Mouse (Mus musculus) c-Kit-positive CD71-positive TER-119-positive erythroid progenitor cells, embryonic 14.5 days (primary cell): ENCODE measurements at regions not wholly inside any gene's neighbourhood (a gene's known extent, or its start where the extent isn't known, plus 50 kb on each side); places are given as distances from the start of the nearest gene placed in this dataset.

Source experiments
- DNase-seq: peaks from one replicate; pipeline ENCODE4 v3.0.0-alpha.2; 2013; ENCODE audit warnings: low spot score

- DNase-seq: no peak
These were observed 251.5 kb upstream of the Kcnj16 start for GRCm38 (mm10) chr11:110716369-110716768.

- no peak for DNase-seq
These were observed 245.1 kb upstream of the Kcnj16 start for GRCm38 (mm10) chr11:110722701-110723100.

GRCm38 (mm10) chr11:110723971-110724370, 243.9 kb upstream of the Kcnj16 start:
- no peak for DNase-seq

GRCm38 (mm10) chr11:110727357-110727961, 240.4 kb upstream of the Kcnj16 start:
- DNase-seq: no peak

- no peak for DNase-seq
These were observed 236.3 kb upstream of the Kcnj16 start for GRCm38 (mm10) chr11:110731510-110731909.

- no peak for DNase-seq
These were observed 193.7 kb upstream of the Kcnj16 start for GRCm38 (mm10) chr11:110774128-110774527.

- no peak for DNase-seq
These were observed 186.1 kb upstream of the Kcnj16 start for GRCm38 (mm10) chr11:110781492-110782276.

- no peak for DNase-seq
These were observed 178.3 kb upstream of the Kcnj16 start for GRCm38 (mm10) chr11:110789537-110789936.

GRCm38 (mm10) chr11:110799887-110800578, 167.8 kb upstream of the Kcnj16 start:
- no peak for DNase-seq

- no peak for DNase-seq
These were observed 165.8 kb upstream of the Kcnj16 start for GRCm38 (mm10) chr11:110802013-110802412.

- DNase-seq: no peak
These were observed 163.8 kb upstream of the Kcnj16 start for GRCm38 (mm10) chr11:110804079-110804478.

- no peak for DNase-seq
These were observed 154.7 kb upstream of the Kcnj16 start for GRCm38 (mm10) chr11:110813137-110813536.

- DNase-seq: no peak
These were observed 153.1 kb upstream of the Kcnj16 start for GRCm38 (mm10) chr11:110814732-110815131.

GRCm38 (mm10) chr11:110815206-110815605, 152.6 kb upstream of the Kcnj16 start:
- no peak for DNase-seq

- DNase-seq: no peak
These were observed 139.2 kb upstream of the Kcnj16 start for GRCm38 (mm10) chr11:110828584-110828983.

- peak; percentile 8 for DNase-seq
These were observed 131.1 kb upstream of the Kcnj16 start for GRCm38 (mm10) chr11:110836688-110837087.

GRCm38 (mm10) chr11:110839316-110839715, 128.5 kb upstream of the Kcnj16 start:
- no peak for DNase-seq

GRCm38 (mm10) chr11:110868319-110868718, 99.5 kb upstream of the Kcnj16 start:
- DNase-seq: no peak

- no peak for DNase-seq
These were observed 97.7 kb upstream of the Kcnj16 start for GRCm38 (mm10) chr11:110870133-110870532.

GRCm38 (mm10) chr11:110874626-110875025, 93.2 kb upstream of the Kcnj16 start:
- peak; percentile 2 for DNase-seq

- no peak for DNase-seq
These were observed 86.9 kb upstream of the Kcnj16 start for GRCm38 (mm10) chr11:110880971-110881370.

GRCm38 (mm10) chr11:110889354-110890151, 78.3 kb upstream of the Kcnj16 start:
- DNase-seq: no peak
